Mouse (Mus musculus) kidney, adult 18-20 months (tissue): ENCODE results near the gene B3gat3.
"Not testable (repeated sequence)": the region's sequence is repeated elsewhere in the genome, so short reads cannot be mapped to it uniquely, and the experiment has no call there.

Experiments used
- DNase-seq: peaks from one replicate; pipeline ENCODE4 v3.0.0; 2021

Gene B3gat3

GRCm38 (mm10) chr19:8944062-8944461 is 23.9 kb downstream of the B3gat3 start:
- DNase-seq = no peak

GRCm38 (mm10) chr19:8944750-8945149 is 24.6 kb downstream of the B3gat3 start:
- peak; percentile 72 for DNase-seq

DNA sequence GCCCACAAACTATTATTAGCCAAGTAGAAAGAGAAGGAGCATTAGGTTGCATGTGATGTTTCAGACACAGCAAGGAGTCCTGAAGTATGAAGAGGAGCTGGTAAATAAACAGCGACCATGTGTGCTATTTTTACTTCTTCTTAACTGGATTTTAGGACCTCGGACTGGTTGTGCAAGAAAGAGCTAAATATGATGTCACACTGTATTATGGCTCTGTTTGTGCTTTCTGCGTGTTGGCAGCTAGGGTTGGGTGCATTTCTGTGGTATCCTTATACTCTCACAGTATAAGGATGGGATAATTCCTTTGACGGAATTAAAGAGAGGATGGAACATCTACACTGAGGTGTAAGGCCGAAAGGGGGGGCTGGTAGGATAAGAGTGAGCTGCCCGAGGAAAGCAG is 25.1 kb downstream of the B3gat3 start:
- no peak for DNase-seq

DNA sequence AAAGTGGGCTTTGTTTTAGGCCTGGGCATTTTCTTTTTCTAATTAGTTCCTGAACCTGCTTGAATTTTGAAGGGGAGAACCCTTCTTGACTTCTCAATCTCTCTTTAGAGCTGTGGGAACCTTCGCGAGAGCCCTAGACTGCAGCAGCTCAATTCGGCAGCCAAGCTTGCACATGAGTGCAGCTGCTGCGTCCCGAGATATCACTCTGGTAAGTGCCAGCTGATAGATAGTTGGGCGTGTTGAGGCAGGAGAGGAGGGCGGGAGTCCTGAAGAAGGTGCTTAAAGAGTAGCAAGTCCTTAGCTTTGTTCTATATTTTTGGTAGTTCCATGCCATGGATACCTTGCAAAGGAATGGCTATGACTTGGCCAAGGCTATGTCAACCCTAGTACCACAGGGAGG is 26.8 kb downstream of the B3gat3 start:
- DNase-seq = no peak

GRCm38 (mm10) chr19:8950190-8950589 is 30.0 kb downstream of the B3gat3 start:
- no peak for DNase-seq

DNA sequence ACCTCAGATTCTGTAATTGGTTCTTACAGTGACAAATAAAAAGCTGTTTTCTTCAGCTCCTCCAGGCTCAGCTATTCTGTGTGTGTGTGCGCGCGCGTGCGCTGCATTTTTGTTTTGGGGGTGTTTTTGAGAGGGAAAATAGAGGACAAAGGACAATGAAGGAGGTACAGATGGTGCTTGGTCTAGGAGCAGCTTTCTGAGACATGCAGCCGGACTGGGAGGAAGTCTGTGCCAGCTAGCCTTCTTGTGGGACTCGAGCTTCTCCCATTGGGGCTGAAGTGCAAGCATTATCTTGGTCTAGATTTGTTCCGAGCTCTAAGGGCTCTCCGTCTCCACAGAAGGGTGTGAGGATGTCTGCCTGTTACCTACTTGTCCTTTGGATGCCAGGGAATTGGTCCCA is 32.1 kb downstream of the B3gat3 start:
- DNase-seq = no peak

GRCm38 (mm10) chr19:8953135-8954039 is 33.2 kb downstream of the B3gat3 start, which contains the start of gene Tut1:
TSS of gene Tut1 (plus strand) at chr19:8953847.
- peak; percentile 94 for DNase-seq

GRCm38 (mm10) chr19:8954171-8954570 is 34.0 kb downstream of the B3gat3 start:
- DNase-seq = no peak

- DNase-seq = no peak
These were observed 42.1 kb downstream of the B3gat3 start for GRCm38 (mm10) chr19:8962256-8962655.

DNA sequence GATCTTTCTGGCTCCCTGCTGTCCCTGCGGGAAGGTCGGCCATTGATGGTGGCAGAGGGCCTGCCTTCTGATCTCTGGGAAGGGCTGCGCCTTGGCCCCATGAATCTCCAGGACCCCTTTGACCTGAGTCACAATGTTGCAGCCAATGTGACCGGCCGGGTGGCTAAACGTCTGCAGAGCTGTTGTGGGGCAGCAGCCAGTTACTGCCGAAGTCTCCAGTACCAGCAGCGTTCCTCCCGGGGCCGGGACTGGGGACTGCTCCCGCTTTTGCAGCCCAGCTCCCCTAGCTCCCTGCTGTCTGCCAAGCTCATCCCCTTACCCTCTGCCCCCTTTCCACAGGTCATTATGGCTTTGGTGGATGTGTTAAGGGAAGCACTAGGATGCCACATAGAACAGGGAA is 44.9 kb downstream of the B3gat3 start:
- DNase-seq = no peak

GRCm38 (mm10) chr19:8965771-8966170 is 45.6 kb downstream of the B3gat3 start:
- no peak for DNase-seq

- no peak for DNase-seq
These were observed 46.0 kb downstream of the B3gat3 start for GRCm38 (mm10) chr19:8966198-8966589.

- peak; percentile 98 for DNase-seq
These were observed 46.6 kb downstream of the B3gat3 start, which contains the start of gene Eef1g for GRCm38 (mm10) chr19:8966590-8967372. TSS of gene Eef1g (plus strand) at chr19:8967041.

DNA sequence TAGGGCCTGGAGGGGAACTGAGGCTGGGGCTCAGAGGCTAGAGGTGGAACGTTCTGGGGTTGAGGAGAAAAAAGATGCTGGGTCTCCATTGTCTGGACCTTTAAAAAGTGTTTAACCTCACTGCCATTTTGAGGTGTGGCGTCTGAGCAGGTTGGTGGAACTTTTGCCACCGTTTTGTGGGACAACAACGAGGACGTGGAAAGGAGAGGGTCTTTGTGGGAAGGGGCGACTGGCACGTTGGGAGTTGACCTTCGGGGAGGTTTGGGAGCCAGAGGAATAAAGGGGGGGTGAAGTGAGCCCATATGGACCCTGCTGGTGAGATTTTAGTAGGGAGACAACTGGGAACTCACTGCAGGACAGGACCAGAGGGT is 47.2 kb downstream of the B3gat3 start:
- no peak for DNase-seq

DNA sequence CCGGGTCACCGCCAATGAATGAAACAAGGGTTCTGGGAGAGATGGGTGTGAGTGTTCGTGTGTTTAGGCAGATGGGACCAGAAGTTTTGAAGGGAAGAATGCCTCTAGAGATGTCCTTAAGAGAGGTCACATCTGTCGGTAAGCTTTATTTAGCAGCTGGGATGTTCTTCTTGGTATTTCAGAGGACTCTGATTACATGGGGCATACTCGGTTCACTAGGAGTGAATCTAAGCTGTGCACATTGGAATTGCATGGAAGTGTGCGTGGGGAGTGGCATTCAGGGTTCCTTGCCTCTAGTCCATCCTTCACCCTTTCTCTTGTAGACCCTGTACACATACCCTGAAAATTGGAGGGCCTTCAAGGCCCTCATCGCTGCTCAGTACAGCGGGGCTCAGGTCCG is 47.7 kb downstream of the B3gat3 start:
- no peak for DNase-seq

DNA sequence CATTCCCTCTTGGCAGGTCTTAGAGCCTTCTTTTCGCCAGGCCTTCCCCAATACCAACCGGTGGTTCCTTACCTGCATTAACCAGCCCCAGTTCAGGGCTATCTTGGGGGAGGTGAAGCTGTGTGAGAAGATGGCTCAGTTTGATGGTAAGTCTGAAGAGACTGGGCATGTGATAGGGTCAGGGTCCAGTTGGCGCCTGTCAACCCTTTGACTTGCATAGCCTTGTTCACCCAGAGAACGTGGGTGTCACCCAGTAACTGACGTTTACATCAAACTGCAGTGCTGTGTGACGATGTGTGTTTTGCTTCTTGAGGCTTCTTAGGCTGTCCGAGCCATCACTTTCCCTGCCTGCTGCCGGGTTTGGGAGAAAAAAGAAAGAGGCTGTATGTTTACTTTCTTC is 52.3 kb downstream of the B3gat3 start:
- not testable (repeated sequence) for DNase-seq

DNA sequence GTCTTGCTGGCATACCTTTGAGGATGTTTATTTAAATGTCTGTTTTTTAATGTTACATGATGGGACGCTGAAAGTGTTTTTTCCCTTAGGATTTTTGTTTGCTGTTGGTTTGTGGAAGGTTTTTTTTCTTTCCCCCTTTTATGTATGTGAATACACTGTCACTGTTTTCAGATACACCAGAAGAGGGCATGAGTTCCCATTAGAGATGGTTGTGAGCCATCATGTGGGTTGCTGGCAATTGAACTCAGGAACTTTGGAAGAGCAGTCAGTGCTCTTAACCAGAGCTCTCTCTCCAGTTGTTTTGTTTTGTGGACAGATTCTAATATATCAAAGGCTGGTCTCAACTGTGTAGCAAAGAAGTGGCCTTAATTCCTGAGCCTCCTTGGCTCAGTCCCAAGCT is 54.5 kb downstream of the B3gat3 start:
- no peak for DNase-seq

GRCm38 (mm10) chr19:8975491-8975890 is 55.3 kb downstream of the B3gat3 start:
- no peak for DNase-seq

- DNase-seq = peak; percentile 58
These were observed 56.4 kb downstream of the B3gat3 start for GRCm38 (mm10) chr19:8976535-8976934.
